Mouse (Mus musculus) ES-E14 (cell line): ENCODE measurements around the gene Sgip1. TPM values are rescaled to one million over a fixed set of nuclear protein-coding genes. Genes with fewer than 3 reads are reported as not detected.

Experiments used
- DNase-seq: peaks from one replicate; pipeline ENCODE4 v3.0.0-alpha.2; 2013; ENCODE audit warnings: low read depth, low spot score
- H3K27ac ChIP-seq: 2 replicates; pipeline ENCODE4 v1.5.1; 2012; ENCODE audit warnings: low read depth, mild to moderate bottlenecking, low read length, moderate library complexity, mixed read lengths; ENCODE audit not compliant: poor library complexity, insufficient read depth, severe bottlenecking
- H3K36me3 ChIP-seq: 2 replicates; pipeline ENCODE4 v1.6.1; 2012; ENCODE audit warnings: mild to moderate bottlenecking, low read length, moderate library complexity, mixed read lengths; ENCODE audit not compliant: control insufficient read depth, poor library complexity, insufficient read depth, severe bottlenecking
- H3K4me1 ChIP-seq, 2 experiments: fragments of 150-350 bp in 1 of 2; sonication (generic) in 1 of 2; 2 replicates each; pipeline ENCODE4 v1.6.1; 2012; ENCODE audit warnings: low read length in 2 of 2, mild to moderate bottlenecking in 1 of 2, mixed read lengths in 1 of 2; ENCODE audit not compliant: control insufficient read depth in 2 of 2, insufficient read depth in 2 of 2, poor library complexity in 1 of 2
- H3K4me3 ChIP-seq, 2 experiments: fragments of 150-350 bp in 1 of 2; sonication (generic) in 1 of 2; 2 replicates each; pipeline ENCODE4 v1.5.1; 2012; ENCODE audit warnings: low read length in 2 of 2, low read depth in 1 of 2, mild to moderate bottlenecking in 1 of 2, mixed read lengths in 1 of 2; ENCODE audit not compliant: insufficient read depth in 1 of 2, poor library complexity in 1 of 2, severe bottlenecking in 1 of 2
- H3K9ac ChIP-seq: 2 replicates; pipeline ENCODE4 v1.6.1; 2012; ENCODE audit warnings: low read depth, mild to moderate bottlenecking, low read length, mixed read lengths; ENCODE audit not compliant: poor library complexity, insufficient read depth, severe bottlenecking
- H3K9me3 ChIP-seq: fragments of 150-350 bp; sonication (generic); 2 replicates; pipeline ENCODE4 v1.6.1; 2012; ENCODE audit warnings: low read depth, mild to moderate bottlenecking, low read length; ENCODE audit not compliant: control insufficient read depth, insufficient read depth
- CHD2 ChIP-seq: IDR thresholded peaks from 2 replicates; pipeline ENCODE4 v1.6.1; 2014; ENCODE audit warnings: mild to moderate bottlenecking, low read depth, low read length, inconsistent platforms
- HCFC1 ChIP-seq: IDR thresholded peaks from 2 replicates; pipeline ENCODE4 v1.6.1; 2012; ENCODE audit warnings: low read length, inconsistent platforms, borderline replicate concordance; ENCODE audit not compliant: insufficient read depth
- MAFK ChIP-seq: IDR thresholded peaks from 2 replicates; pipeline ENCODE4 v1.6.1; 2014; ENCODE audit warnings: mild to moderate bottlenecking, low read depth, low read length, inconsistent platforms; ENCODE audit not compliant: insufficient read depth
- ZC3H11A ChIP-seq: IDR thresholded peaks from 2 replicates; pipeline ENCODE4 v1.6.1; 2012; ENCODE audit warnings: low read depth, mild to moderate bottlenecking, inconsistent platforms, low read length, borderline replicate concordance
- ZNF384 ChIP-seq: IDR thresholded peaks from 2 replicates; pipeline ENCODE4 v1.6.1; 2012; ENCODE audit warnings: low read depth, low read length, inconsistent platforms
- in situ Hi-C, 2 experiments: fragments of 600-800 bp; cut with MboI; formaldehyde crosslinking; loops; one replicate each; pipeline ENCODE4 v1.15.1; 2025; ENCODE audit warnings: low sequenced_read_pairs in 2 of 2, inconsistent platforms in 1 of 2; ENCODE audit not compliant: unreplicated experiment in 2 of 2
- total RNA-seq: library from RNA; depleted of rRNA; stranded (reverse); fragments of 300-350 nt; gene quantifications from 2 replicates; pipeline ENCODE4 v1.2.3, GENCODE M21; 2012

The Sgip1 gene
- total RNA-seq, 1 experiment = 0.62 TPM

DNA sequence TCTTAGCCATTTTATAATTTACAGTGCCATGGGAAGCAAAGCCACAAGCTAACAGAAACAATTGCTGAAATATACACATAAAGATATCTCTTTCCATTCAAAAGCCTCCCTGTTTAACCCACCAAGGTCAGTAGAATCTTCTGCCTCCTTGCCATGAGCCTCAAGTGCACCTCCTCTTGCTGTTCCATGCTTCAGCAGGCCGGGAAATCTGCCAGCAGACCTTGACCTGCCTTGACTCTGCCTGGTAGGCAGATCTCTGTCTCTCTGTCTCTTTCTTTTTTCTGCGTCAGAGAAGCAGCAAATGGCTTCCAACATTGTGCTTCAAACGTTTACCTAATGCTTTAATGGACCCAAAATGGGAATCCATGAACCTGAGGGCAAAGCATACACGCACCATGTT, 157.9 kb downstream of the Sgip1 start:
- H3K4me3 ChIP-seq = no peak overlapping the region
- H3K9me3 ChIP-seq = 0 out of 2 replicates have a peak, but pooled peaks cover 2% of the 10 kb centered on the region
- no peak overlapping the region for H3K9ac ChIP-seq
- DNase-seq = no peak
- no peak for TF ChIP-seq ZNF384
- no peak for TF ChIP-seq CHD2
- H3K27ac ChIP-seq = no peak overlapping the region
- no peaks in the 10 kb centered on the region for H3K36me3 ChIP-seq
- in situ Hi-C loops = no loop called here
- H3K4me1 ChIP-seq = no peaks in the 10 kb centered on the region

- TF ChIP-seq ZC3H11A (no peak), HCFC1 (no peak), MAFK (no peak), ZNF384 (no peak), CHD2 (no peak)
- H3K9me3 ChIP-seq = 0 out of 2 replicates have a peak, but pooled peaks cover 2% of the 10 kb centered on the region
- no peaks in the 10 kb centered on the region for H3K36me3 ChIP-seq
- no peak overlapping the region for H3K4me3 ChIP-seq
- in situ Hi-C loops = no loop called here
- no peak overlapping the region for H3K27ac ChIP-seq
- H3K9ac ChIP-seq = no peak overlapping the region
- DNase-seq = no peak
- no peaks in the 10 kb centered on the region for H3K4me1 ChIP-seq
Measured at GRCm38 (mm10) chr4:102899683-102900082, 158.6 kb downstream of the Sgip1 start.

DNA sequence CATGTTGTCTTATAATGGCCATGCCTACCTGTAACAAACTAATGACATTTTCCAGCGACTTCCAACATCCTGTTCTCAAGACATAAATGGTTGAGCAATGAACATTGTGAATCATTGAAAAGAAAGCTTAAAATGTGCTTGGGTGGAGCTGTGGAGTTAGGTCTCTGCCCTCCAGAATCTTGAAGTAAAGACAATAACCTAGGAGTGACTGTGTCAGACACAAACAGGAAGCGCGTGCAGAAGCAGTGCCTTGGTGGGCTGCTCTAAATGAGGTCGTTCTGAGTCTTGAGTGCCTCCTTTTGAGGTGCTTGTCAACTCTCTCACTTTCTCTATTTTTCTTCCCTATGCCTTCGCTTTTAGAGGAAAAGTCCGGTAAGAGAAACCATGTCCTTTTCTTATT, 159.1 kb downstream of the Sgip1 start:
- Histone ChIP-seq H3K4me3 (no peak overlapping the region), H3K36me3 (no peaks in the 10 kb centered on the region), H3K27ac (no peak overlapping the region), H3K9ac (no peak overlapping the region), H3K9me3 (0 out of 2 replicates have a peak, but pooled peaks cover 2% of the 10 kb centered on the region), H3K4me1 (no peaks in the 10 kb centered on the region)
- in situ Hi-C loops = no loop called here
- TF ChIP-seq ZC3H11A = no peak
- TF ChIP-seq MAFK = no peak
- no peak for TF ChIP-seq ZNF384
- TF ChIP-seq CHD2 = no peak
- TF ChIP-seq HCFC1 = no peak
- DNase-seq = no peak

GRCm38 (mm10) chr4:102907843-102908427, 166.8 kb downstream of the Sgip1 start:
- in situ Hi-C loops = no loop called here
- H3K4me1 ChIP-seq = no peaks in the 10 kb centered on the region
- no peaks in the 10 kb centered on the region for H3K9me3 ChIP-seq
- DNase-seq = no peak
- H3K9ac ChIP-seq = no peak overlapping the region
- TF ChIP-seq MAFK = no peak
- no peaks in the 10 kb centered on the region for H3K36me3 ChIP-seq
- H3K4me3 ChIP-seq = no peak overlapping the region
- H3K27ac ChIP-seq = no peak overlapping the region

DNA sequence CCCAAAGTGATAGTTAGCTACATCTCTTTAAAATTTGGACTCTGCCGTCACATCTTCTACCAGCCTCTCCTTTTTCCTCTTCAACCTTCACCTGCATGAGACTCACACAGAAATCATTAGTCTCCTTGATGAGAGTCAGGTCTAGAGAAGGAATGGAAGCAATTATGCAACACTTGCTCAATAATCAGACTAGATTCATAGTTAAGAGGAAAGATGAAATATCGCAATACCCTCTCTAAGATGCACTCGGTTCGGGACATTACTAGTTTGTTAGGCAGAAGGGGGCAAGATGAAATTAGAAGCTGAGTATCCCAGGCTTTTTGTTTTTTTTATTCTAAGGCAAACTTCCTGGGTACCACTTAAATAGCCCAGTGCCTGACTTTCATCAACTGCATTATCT, 169.1 kb downstream of the Sgip1 start:
- no peaks in the 10 kb centered on the region for H3K9me3 ChIP-seq
- no peaks in the 10 kb centered on the region for H3K36me3 ChIP-seq
- H3K27ac ChIP-seq = no peak overlapping the region
- DNase-seq = no peak
- no peak for TF ChIP-seq ZC3H11A
- no peak for TF ChIP-seq CHD2
- no peak for TF ChIP-seq HCFC1
- TF ChIP-seq ZNF384 = no peak
- TF ChIP-seq MAFK = no peak
- no peak overlapping the region for H3K9ac ChIP-seq
- in situ Hi-C loops = no loop called here
- no peak overlapping the region for H3K4me3 ChIP-seq
- no peaks in the 10 kb centered on the region for H3K4me1 ChIP-seq
